Mouse (Mus musculus): ENCODE results near the gene Tnik.

DNA sequence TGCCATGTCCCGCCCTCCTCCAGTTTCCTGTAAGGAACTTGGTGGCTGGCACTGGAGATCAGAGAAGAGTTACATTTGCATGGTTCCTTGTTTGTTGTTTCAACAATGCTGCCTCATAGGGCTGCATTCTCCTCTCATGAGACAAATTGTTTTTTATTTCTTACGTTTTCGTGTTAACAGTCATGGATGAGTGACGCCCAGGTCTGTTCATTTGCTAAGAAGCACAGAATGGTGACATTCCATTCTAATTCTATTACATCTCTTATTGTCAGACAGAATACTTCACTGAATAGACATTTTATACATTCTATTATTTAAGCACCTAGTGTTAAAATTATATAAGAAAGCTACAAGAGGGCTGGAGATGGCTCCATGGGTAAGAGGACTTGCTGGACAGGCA lies 266.5 kb downstream of the Tnik start:
- TF ChIP-seq CTCF (IDR thresholded peaks at IDR 0.05; ENCODE audit: low read depth): no peak
- TF ChIP-seq EP300 (IDR thresholded peaks at IDR 0.05; ENCODE audit: low read depth): no peak

Data from heart, postnatal 0 days (tissue).